Mouse (Mus musculus) liver, embryonic 14.5 days (tissue): ENCODE results near the gene Acoxl.

ENCODE experiments used
- CTCF ChIP-seq: IDR thresholded peaks from 2 replicates; pipeline ENCODE4 v1.5.1; 2016; ENCODE audit warnings: antibody characterized with exemption, low read depth, control low read depth
- EP300 ChIP-seq: IDR thresholded peaks from 2 replicates; pipeline ENCODE4 v1.6.1; 2016; ENCODE audit warnings: antibody characterized with exemption, low read depth

DNA sequence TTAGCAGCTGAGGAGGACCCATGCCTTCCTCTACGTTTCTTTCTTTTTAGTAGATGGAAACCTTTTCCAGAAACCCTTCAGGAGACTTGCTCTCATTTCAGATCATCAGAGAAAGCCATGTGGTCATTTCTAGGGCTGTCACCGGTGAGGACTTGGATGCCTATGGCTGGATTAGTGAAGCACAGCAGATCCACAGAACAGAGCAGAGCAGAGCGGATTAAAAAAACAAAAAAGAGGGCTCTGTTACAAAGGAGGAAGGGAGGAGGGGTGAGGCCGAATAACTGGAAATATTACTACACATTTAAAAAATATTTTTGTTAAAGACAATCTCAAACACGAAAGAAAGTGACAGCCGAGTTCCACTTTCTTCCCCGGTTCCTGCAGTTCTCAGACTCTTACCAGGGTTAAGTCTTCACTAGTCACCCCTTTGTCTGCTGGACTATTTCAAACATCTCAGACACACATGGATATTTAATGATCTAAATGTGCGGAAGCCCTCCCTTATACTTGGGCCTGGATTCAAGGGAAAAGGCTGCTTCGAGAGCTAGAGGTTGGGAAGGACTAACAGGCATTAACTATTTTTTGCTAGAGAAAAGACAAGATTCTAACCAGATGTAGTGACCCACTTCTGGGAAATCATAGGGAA is 88.1 kb downstream of the Acoxl start:
- TF ChIP-seq CTCF (no peak), EP300 (no peak)
